Mouse (Mus musculus) E14TG2a.4 (cell line): Measurements from ENCODE around the gene Itih2.

Experiments
- CTCF ChIP-seq: conservative IDR thresholded peaks from 2 replicates; pipeline ENCODE4 v1.5.1; 2014; ENCODE audit warnings: low read length
- NANOG ChIP-seq: IDR thresholded peaks from 2 replicates; pipeline ENCODE4 v1.6.1; 2014; ENCODE audit warnings: borderline replicate concordance, low read length, mixed read lengths
- POU5F1 ChIP-seq: IDR thresholded peaks from 2 replicates; pipeline ENCODE4 v1.6.1; 2014; ENCODE audit warnings: low read length, borderline replicate concordance

GRCm38 (mm10) chr2:10108535-10109189 is 22.5 kb downstream of the Itih2 start:
- no peak for TF ChIP-seq CTCF
- TF ChIP-seq POU5F1 = no peak
- no peak for TF ChIP-seq NANOG
